Mouse (Mus musculus): ENCODE measurements around the gene Zfp81. TPM values are rescaled to one million over a fixed set of nuclear protein-coding genes. Genes with fewer than 3 reads are reported as not detected.
"Not testable (repeated sequence)": the region's sequence is repeated elsewhere in the genome, so short reads cannot be mapped to it uniquely, and the experiment has no call there.

Gene Zfp81
- total RNA-seq (2021) = 10 to 100 TPM; 16.6 to 20.0 TPM

- DNase-seq (ENCODE audit: low spot score in 2 of 2) = peak; percentile 90 to 96
- intact Hi-C loops (cut with DNase I) = loop anchor here (1.0 kb wide), 2 partner anchors 12 to 36 kb away; partner anchors contain the start of gene Zfp101
These were observed at the start of gene Zfp81 for GRCm38 (mm10) chr17:33358411-33359384. Gene Zfp81, minus strand, starts transcription at chr17:33358878.

- DNase-seq (ENCODE audit: low spot score in 2 of 2) = peak; percentile 88 to 97
- intact Hi-C loops (cut with DNase I) = loop anchor here (1.0 kb wide), 1 partner anchor 35 kb away; no protein-coding TSS in a partner anchor
These were observed 35.7 kb upstream of the Zfp81 start, which contains the start of gene Zfp101 for GRCm38 (mm10) chr17:33394182-33395034. Gene Zfp101, minus strand, starts transcription at chr17:33394641.

GRCm38 (mm10) chr17:33392271-33392670 is 33.6 kb upstream of the Zfp81 start:
- intact Hi-C loops (cut with DNase I) = no loop called here
- DNase-seq (ENCODE audit: low spot score in 2 of 2) = no peak

GRCm38 (mm10) chr17:33385705-33386104 is 27.0 kb upstream of the Zfp81 start:
- DNase-seq (ENCODE audit: low spot score in 2 of 2) = peak in 1 of 2 experiments; percentile 74
- intact Hi-C loops (cut with DNase I) = no loop called here

DNA sequence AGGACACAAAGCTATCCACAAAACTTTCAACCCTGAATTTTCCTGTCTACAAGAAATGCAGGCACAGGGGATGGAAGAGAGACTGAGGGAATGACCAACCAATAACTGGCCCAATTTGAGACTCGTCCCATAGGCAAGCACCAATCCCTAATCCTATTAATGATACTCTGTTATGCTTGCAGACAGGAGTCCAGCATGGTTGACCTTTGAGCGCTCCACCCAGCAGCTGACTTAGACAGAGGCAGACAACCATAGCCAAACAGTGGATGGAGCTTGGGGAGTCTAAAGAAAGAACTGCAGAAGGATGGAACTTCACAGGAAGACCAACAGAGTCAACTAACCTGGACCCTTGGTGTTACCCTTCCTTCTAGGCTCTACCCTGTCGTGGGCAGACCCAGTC is 14.1 kb upstream of the Zfp81 start:
- intact Hi-C loops (cut with DNase I) = no loop called here
- DNase-seq (ENCODE audit: low spot score in 2 of 2) = no peak

DNA sequence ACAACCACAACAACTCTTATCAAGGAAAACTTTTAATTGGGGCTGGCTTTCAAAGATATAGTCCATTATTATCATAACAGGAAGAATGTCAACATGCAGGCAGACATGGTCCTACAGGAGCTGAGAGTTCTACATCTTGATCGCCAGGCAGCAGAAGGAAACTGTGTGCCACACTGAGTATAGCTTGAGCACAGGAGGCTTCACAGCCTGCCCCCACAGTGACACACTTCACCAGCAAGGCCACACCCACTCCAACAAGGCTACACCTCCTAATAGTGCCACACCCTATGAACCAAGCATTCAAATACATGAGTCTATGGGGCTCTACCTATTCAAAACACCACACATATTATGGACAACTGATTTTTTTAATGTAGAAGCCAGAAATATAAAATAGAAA is 5.7 kb downstream of the Zfp81 start:
- intact Hi-C loops (cut with DNase I) = no loop called here
- DNase-seq (ENCODE audit: low spot score in 2 of 2) = no peak

DNA sequence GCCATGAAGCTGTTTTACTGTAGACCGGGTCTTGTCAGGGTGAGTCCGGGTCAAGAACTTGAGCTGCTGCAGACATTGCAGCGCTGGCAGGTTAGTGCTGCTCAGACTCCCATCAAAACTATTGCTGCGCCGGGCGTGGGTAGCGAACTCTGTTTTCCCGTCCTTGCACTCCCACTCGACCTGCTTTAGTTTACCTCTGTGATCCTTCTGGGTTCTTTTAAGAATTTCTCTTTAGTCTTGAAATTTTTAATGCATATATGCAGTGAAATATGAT is 68.9 kb downstream of the Zfp81 start:
- intact Hi-C loops (cut with DNase I); DNase-seq (ENCODE audit: low spot score in 2 of 2): not testable (repeated sequence)

GRCm38 (mm10) chr17:33289039-33289875 is 69.4 kb downstream of the Zfp81 start, which contains the start of gene Zfp955b:
Gene Zfp955b, plus strand, starts transcription at chr17:33289544.
- DNase-seq (ENCODE audit: low spot score in 2 of 2); intact Hi-C loops (cut with DNase I): not testable (repeated sequence)

Other genes starting within 250 kb of the Zfp81 start
- gene Morc2b, start 219.2 kb downstream of the Zfp81 start, total RNA-seq (2021) = 1 to 10 TPM; 2.8 to 3.0 TPM
- not detected for gene Olfr55, start 190.4 kb downstream of the Zfp81 start, total RNA-seq (2021)
- not detected for gene Olfr239, start 167.6 kb downstream of the Zfp81 start, total RNA-seq (2021)
- 1 to 10 TPM; 1.0 to 1.3 TPM for gene Olfr1564, start 137.2 kb downstream of the Zfp81 start, total RNA-seq (2021)
- 10 to 100 TPM; 13.5 to 14.3 TPM for gene Zfp955a, start 103.7 kb downstream of the Zfp81 start, total RNA-seq (2021)
- gene Olfr63, start 94.2 kb downstream of the Zfp81 start, total RNA-seq (2021) = not detected
- 10 to 100 TPM; 29.6 to 34.8 TPM for gene Zfp955b, start 69.3 kb downstream of the Zfp81 start, total RNA-seq (2021)
- 10 to 100 TPM; 11.2 to 13.2 TPM for gene Zfp101, start 35.8 kb upstream of the Zfp81 start, total RNA-seq (2021)
- gene Actl9, start 74.0 kb upstream of the Zfp81 start, total RNA-seq (2021) = not detected
- 10 to 100 TPM; 30.4 to 32.0 TPM for gene Adamts10, start 165.3 kb upstream of the Zfp81 start, total RNA-seq (2021)
- 1 to 10 TPM; 1.6 to 2.2 TPM for gene Myo1f, start 196.8 kb upstream of the Zfp81 start, total RNA-seq (2021)